Mouse (Mus musculus): ENCODE results near the gene Hs6st3. TPM values are rescaled to one million over a fixed set of nuclear protein-coding genes. Genes with fewer than 3 reads are reported as not detected.

Hs6st3 gene
- total and polyA plus RNA-seq, 2 experiments from 2014 or later, result 1.8 to 36.6 TPM

- no peaks in the 10 kb centered on the region for H3K36me3 ChIP-seq (ENCODE audit: insufficient read depth, low read length)
- TF ChIP-seq CTCF (IDR thresholded peaks at IDR 0.05), result no peak
- no peak overlapping the region for H3K4me3 ChIP-seq (ENCODE audit: low read depth, low read length)
- 88% methylated on average over 8 of the region's 8 CpGs for WGBS
- DNase-seq (ENCODE audit: low spot score) (no peak), ATAC-seq (ENCODE audit: low FRiP score) (no peak)
- H3K4me2 ChIP-seq (ENCODE audit: low read depth, low read length, poor library complexity, severe bottlenecking), result no peak overlapping the region
- no peaks in the 10 kb centered on the region for H3K4me1 ChIP-seq (ENCODE audit: insufficient read depth, low read length)
- H3K27me3 ChIP-seq (ENCODE audit: insufficient read depth, low read length), result no peaks in the 10 kb centered on the region
- H3K9ac ChIP-seq (replicated peaks; ENCODE audit: low read length, poor library complexity, severe bottlenecking), result no peak overlapping the region
- no peak overlapping the region for H3K27ac ChIP-seq (ENCODE audit: low read depth, low read length)
- 0 out of 2 replicates have a peak, but pooled peaks cover 3% of the 10 kb centered on the region for H3K9me3 ChIP-seq (ENCODE audit: low read length)
Observed at GRCm38 (mm10) chr14:119789457-119789856, 651.3 kb downstream of the Hs6st3 start.

DNA sequence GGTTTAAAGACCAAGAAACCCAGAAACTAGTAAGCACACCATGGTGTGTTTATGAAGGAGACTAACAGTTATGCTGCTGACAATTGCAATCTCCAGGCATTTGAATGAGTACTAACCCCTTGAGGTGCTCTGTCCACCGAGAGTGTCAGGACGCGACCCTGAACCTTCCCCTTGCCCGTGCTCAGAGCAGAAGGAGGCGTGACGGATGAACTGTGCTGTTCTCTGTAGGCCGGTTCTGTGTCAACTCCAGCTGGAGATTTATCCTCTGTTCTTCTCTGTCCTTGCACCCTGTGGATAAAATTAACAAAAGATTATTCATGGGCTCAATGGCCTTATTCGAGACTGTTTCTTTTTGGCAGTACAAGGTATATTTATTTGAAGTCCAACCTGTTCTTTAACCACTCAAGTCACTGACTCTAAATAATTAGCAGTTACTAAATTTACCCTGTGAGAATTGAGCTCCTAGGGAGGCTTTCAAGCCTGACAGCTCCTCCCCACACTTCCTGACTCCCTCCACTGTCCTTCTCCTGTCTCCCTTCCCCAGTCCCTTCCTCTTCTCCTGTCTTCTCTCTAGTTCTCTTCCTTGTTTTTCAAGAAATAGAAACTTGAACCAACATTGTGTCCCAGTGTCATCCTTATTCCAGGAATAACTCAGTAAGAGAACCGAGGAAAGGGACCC is 659.2 kb downstream of the Hs6st3 start:
- DNase-seq (ENCODE audit: low spot score), result no peak
- H3K4me1 ChIP-seq (ENCODE audit: insufficient read depth, low read length), result no peaks in the 10 kb centered on the region
- H3K27ac ChIP-seq (ENCODE audit: low read depth, low read length), result no peak overlapping the region
- ATAC-seq (ENCODE audit: low FRiP score), result no peak
- no peaks in the 10 kb centered on the region for H3K9me3 ChIP-seq (ENCODE audit: low read length)
- H3K4me3 ChIP-seq (ENCODE audit: low read depth, low read length), result no peak overlapping the region
- no peak overlapping the region for H3K4me2 ChIP-seq (ENCODE audit: low read depth, low read length, poor library complexity, severe bottlenecking)
- WGBS, result 39% methylated on average over 9 of the region's 9 CpGs
- TF ChIP-seq CTCF (IDR thresholded peaks at IDR 0.05), result no peak
- no peaks in the 10 kb centered on the region for H3K36me3 ChIP-seq (ENCODE audit: insufficient read depth, low read length)
- no peak overlapping the region for H3K9ac ChIP-seq (replicated peaks; ENCODE audit: low read length, poor library complexity, severe bottlenecking)
- H3K27me3 ChIP-seq (ENCODE audit: insufficient read depth, low read length), result no peaks in the 10 kb centered on the region

DNA sequence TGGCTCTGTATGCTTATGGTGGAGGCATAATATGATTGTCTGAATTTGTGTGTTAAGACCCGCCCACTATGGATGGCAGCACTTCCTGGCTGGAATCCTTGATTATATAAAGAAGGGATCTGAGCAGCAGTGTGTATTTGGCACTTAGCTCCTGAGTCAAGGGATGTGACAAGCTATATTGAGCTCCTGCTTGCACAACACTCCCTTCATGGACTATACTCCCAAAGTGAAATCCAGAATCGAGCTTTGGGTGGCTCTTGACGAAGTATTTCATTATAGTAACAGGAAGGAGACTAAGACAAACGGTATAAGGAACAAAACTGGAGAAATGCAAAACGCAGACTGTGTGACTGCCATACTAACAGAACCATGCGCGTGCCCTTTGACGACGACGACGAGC is 660.4 kb downstream of the Hs6st3 start:
- ATAC-seq (ENCODE audit: low FRiP score) (no peak), DNase-seq (ENCODE audit: low spot score) (no peak)
- Histone ChIP-seq H3K27me3 (ENCODE audit: insufficient read depth, low read length) (no peaks in the 10 kb centered on the region), H3K4me2 (ENCODE audit: low read depth, low read length, poor library complexity, severe bottlenecking) (no peak overlapping the region), H3K9me3 (ENCODE audit: low read length) (no peaks in the 10 kb centered on the region), H3K27ac (ENCODE audit: low read depth, low read length) (no peak overlapping the region), H3K36me3 (ENCODE audit: insufficient read depth, low read length) (no peaks in the 10 kb centered on the region), H3K4me3 (ENCODE audit: low read depth, low read length) (no peak overlapping the region), H3K9ac (replicated peaks; ENCODE audit: low read length, poor library complexity, severe bottlenecking) (no peak overlapping the region), H3K4me1 (ENCODE audit: insufficient read depth, low read length) (no peaks in the 10 kb centered on the region)
- TF ChIP-seq CTCF (IDR thresholded peaks at IDR 0.05), result no peak
- 87% methylated on average over 11 of the region's 11 CpGs for WGBS

DNA sequence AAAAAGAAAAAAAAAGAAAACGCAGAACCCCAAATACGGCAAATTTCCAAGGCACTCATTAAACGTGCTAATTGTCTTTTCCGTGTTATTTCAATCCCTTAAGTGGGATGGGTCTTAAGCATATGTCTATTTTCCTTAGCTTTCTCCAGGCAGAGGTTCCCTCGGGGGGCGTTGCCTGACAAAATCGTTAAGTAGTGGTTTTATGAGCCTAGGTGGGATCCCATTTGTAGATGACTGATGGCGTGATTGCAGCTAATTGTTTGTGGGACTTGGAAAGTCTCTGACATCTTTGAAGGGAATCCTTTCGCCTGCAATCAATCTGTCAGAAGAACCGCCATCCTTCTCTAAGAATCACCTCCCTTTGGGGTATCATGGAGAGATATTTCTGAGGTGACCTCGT is 662.7 kb downstream of the Hs6st3 start:
- Histone ChIP-seq H3K4me2 (ENCODE audit: low read depth, low read length, poor library complexity, severe bottlenecking) (no peak overlapping the region), H3K36me3 (ENCODE audit: insufficient read depth, low read length) (no peaks in the 10 kb centered on the region), H3K4me1 (ENCODE audit: insufficient read depth, low read length) (no peaks in the 10 kb centered on the region), H3K4me3 (ENCODE audit: low read depth, low read length) (no peak overlapping the region), H3K9ac (replicated peaks; ENCODE audit: low read length, poor library complexity, severe bottlenecking) (no peak overlapping the region), H3K27ac (ENCODE audit: low read depth, low read length) (no peak overlapping the region), H3K9me3 (ENCODE audit: low read length) (no peaks in the 10 kb centered on the region), H3K27me3 (ENCODE audit: insufficient read depth, low read length) (no peaks in the 10 kb centered on the region)
- WGBS, result 87% methylated on average over 11 of the region's 11 CpGs
- no peak for ATAC-seq (ENCODE audit: low FRiP score)
- no peak for TF ChIP-seq CTCF (IDR thresholded peaks at IDR 0.05)
- no peak for DNase-seq (ENCODE audit: low spot score)

DNA sequence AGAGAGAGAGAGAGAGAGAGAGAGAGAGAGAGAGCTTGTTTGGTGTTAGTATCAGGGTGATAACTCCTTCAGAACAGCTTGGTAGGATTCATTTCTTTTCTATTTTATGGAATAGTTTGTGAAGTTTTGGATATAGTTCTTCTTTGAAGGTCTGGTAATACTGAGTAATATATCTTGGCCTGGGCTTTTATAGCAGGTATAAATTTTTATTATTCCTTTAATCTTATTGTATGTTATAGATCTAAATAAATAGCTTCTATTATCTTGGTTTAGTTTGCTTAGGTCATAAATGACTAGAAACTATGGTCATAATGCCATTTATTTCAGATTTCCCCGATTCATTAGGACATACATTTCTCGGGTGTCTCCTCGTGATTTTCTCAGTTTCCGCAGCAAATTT is 675.8 kb downstream of the Hs6st3 start:
- Histone ChIP-seq H3K4me3 (ENCODE audit: low read depth, low read length) (no peak overlapping the region), H3K4me1 (ENCODE audit: insufficient read depth, low read length) (peaks cover 3% of the 10 kb centered on the region; the same call in 1 of the 2 replicates), H3K9me3 (ENCODE audit: low read length) (no peaks in the 10 kb centered on the region), H3K36me3 (ENCODE audit: insufficient read depth, low read length) (no peaks in the 10 kb centered on the region), H3K27me3 (ENCODE audit: insufficient read depth, low read length) (no peaks in the 10 kb centered on the region), H3K9ac (replicated peaks; ENCODE audit: low read length, poor library complexity, severe bottlenecking) (no peak overlapping the region), H3K4me2 (ENCODE audit: low read depth, low read length, poor library complexity, severe bottlenecking) (no peak overlapping the region), H3K27ac (ENCODE audit: low read depth, low read length) (no peak overlapping the region)
- no peak for DNase-seq (ENCODE audit: low spot score)
- 97% methylated on average over 4 of the region's 4 CpGs for WGBS
- no peak for ATAC-seq (ENCODE audit: low FRiP score)
- no peak for TF ChIP-seq CTCF (IDR thresholded peaks at IDR 0.05)

GRCm38 (mm10) chr14:119815616-119816015 is 677.5 kb downstream of the Hs6st3 start:
- Histone ChIP-seq H3K27ac (ENCODE audit: low read depth, low read length) (no peak overlapping the region), H3K27me3 (ENCODE audit: insufficient read depth, low read length) (no peaks in the 10 kb centered on the region), H3K4me3 (ENCODE audit: low read depth, low read length) (no peak overlapping the region), H3K36me3 (ENCODE audit: insufficient read depth, low read length) (no peaks in the 10 kb centered on the region), H3K4me1 (ENCODE audit: insufficient read depth, low read length) (peaks cover 3% of the 10 kb centered on the region; the same call in 1 of the 2 replicates), H3K9ac (replicated peaks; ENCODE audit: low read length, poor library complexity, severe bottlenecking) (no peak overlapping the region), H3K4me2 (ENCODE audit: low read depth, low read length, poor library complexity, severe bottlenecking) (no peak overlapping the region), H3K9me3 (ENCODE audit: low read length) (no peaks in the 10 kb centered on the region)
- 82% methylated on average over 5 of the region's 5 CpGs for WGBS
- TF ChIP-seq CTCF (IDR thresholded peaks at IDR 0.05), result no peak
- DNase-seq (ENCODE audit: low spot score) (no peak), ATAC-seq (ENCODE audit: low FRiP score) (no peak)
